Mouse (Mus musculus): ENCODE results near the gene Cped1.
A peak's percentile ranks its signal among the peaks of the same experiment; 100 is the strongest.

Cped1 gene

DNA sequence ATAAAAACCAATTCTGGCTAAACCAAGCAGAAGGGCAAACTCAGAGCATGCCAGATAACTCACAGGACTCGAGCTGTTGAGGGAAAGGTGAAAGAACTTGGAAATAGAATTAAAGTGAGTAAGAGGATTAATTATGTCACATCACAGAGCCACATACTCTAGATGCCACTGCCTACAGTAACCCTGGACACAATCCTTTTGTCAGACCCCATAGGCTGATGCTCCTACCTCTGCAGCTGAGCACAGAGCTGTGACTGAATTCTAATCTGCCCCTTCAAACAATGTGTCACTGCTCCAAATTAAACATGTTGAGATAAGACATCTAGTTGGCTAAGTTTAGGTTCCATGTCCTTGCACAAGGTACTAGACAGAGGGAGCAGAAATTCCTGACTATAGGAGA, 176.2 kb downstream of the Cped1 start:
- DNase-seq (ENCODE audit: low spot score in 2 of 2) = no peak

DNA sequence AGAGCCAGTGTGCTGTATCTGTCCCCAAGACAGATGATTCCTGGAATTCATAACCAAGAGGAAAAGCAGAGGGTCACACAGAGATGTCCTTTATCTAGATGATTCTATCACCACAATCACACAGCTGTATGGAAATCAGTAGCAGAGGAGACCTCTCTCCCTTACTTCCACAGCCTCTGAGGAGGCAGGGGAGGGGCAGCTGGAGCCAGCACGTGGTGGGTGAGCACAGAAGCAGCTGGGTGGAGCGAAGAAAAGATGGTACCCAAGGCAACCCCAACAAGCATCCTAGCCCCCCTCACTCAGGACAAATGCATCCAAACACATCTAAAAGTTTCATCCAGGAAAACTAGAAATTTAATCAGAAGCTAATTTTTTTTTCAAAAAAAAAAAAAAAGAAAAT, 182.7 kb downstream of the Cped1 start:
- DNase-seq (ENCODE audit: low spot score in 2 of 2) = no peak

GRCm38 (mm10) chr6:22178721-22179295, 193.1 kb downstream of the Cped1 start:
- no peak for DNase-seq (ENCODE audit: low spot score in 2 of 2)

- DNase-seq (ENCODE audit: low spot score in 2 of 2) = peak in 1 of 2 experiments; percentile 4
Measured at GRCm38 (mm10) chr6:22180316-22180715, 194.6 kb downstream of the Cped1 start.

- no peak for DNase-seq (ENCODE audit: low spot score in 2 of 2)
Measured at GRCm38 (mm10) chr6:22186967-22187366, 201.3 kb downstream of the Cped1 start.

GRCm38 (mm10) chr6:22189346-22190335, 203.9 kb downstream of the Cped1 start:
- no peak for DNase-seq (ENCODE audit: low spot score in 2 of 2)

GRCm38 (mm10) chr6:22198603-22199002, 212.9 kb downstream of the Cped1 start:
- no peak for DNase-seq (ENCODE audit: low spot score in 2 of 2)

GRCm38 (mm10) chr6:22199473-22199872, 213.8 kb downstream of the Cped1 start:
- DNase-seq (ENCODE audit: low spot score in 2 of 2) = no peak

DNA sequence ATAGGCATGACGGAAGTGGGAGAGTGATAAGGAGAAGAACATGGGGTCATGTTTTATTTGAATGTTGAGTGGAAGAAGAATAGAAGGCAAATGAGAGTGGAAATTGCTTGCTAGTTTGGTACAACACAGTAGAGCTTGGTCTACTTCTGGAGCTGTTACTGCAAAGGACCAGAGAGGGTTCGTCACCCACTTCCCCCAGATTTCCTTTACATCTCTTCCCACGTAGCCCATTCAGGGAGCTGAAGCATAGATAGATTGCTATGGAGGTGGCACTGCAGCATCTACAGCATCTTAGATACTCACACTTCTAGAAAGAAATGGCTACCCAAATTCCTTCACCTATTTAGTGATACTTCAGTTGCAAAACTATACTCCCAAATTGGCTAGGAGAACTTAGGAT, 214.4 kb downstream of the Cped1 start:
- DNase-seq (ENCODE audit: low spot score in 2 of 2) = no peak

DNA sequence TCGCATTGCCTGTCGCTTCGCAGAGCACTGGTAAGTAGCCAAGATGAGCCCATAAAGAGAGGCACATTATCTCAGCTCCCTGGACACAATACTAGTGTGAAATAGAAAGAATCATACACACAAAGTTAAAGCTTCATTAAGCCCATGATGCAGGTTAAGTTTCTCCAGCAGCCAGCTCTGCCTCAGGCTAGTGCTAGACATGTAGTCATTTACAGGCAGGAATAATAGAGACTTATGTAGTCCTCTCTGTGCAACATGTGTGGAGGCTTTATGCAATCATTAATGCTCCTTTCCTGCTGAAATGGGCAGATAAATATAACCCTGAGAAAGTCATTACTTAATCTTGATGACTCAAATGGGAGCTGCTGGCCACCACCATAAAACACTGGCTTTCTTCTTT, 216.2 kb downstream of the Cped1 start:
- DNase-seq (ENCODE audit: low spot score in 2 of 2) = no peak

- no peak for DNase-seq (ENCODE audit: low spot score in 2 of 2)
Measured at GRCm38 (mm10) chr6:22205030-22205750, 219.5 kb downstream of the Cped1 start.

- DNase-seq (ENCODE audit: low spot score in 2 of 2) = no peak
Measured at GRCm38 (mm10) chr6:22205751-22206121, 220.0 kb downstream of the Cped1 start.

DNA sequence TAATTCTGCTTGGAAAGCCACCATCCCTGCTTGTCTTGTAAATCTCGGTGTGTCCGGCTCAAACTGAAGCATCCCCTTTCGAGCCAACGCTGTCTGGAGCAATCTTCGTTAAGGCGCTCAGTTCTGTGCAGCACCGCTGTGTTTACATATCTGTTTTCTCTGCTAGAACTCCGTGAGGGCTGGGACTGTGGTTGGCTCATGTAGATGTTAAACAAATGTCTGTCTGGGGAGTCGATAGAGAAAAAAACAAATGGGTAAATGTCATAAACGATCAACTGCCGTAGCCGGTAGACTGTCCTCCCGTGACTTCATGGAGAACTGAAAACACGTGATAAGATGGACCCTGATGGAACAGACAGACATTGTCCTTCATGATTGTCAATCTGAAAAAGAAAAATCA, 220.5 kb downstream of the Cped1 start:
- DNase-seq (ENCODE audit: low spot score in 2 of 2) = no peak

- DNase-seq (ENCODE audit: low spot score in 2 of 2) = no peak
Measured at GRCm38 (mm10) chr6:22206630-22207293, 221.0 kb downstream of the Cped1 start.

DNA sequence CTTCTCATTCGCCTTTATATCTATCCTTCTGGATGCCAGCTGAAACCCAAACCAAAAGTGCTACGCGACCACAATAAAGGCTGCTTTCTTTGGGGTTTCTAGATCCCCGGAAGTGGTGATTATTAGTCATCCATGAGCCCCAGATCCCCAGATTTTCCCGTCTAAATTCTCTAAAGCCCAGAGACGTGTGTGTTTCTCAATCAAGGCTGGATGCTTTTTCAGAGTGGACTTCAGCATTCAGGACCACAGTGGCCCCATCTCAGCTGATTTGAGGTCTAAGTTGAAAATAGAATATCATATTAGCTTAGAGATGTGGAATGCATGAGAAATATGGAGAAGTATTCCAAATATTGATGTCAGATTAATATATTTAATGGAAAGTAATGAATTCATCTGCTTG, 226.4 kb downstream of the Cped1 start:
- no peak for DNase-seq (ENCODE audit: low spot score in 2 of 2)

- no peak for DNase-seq (ENCODE audit: low spot score in 2 of 2)
Measured at GRCm38 (mm10) chr6:22213187-22213586, 227.5 kb downstream of the Cped1 start.

- DNase-seq (ENCODE audit: low spot score in 2 of 2) = no peak
Measured at GRCm38 (mm10) chr6:22213813-22214212, 228.1 kb downstream of the Cped1 start.

DNA sequence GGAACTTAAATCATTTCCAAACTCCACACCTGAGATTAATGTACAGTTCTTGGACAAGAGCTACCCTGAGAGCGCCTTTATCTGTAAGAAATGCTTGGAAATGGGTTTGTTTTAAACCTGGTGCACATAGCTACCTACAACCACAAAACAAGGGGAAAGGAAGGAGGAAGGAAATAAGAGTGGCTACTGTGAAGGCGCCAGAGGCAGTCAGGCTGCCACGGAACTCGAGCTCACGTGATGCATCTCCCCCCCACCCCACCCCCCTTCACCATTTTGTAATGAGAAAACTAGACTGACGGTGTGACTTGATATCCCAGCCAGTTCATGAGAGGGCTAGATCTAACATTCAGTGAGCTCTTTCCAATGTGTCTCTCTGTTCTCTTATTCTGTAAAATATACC, 228.9 kb downstream of the Cped1 start:
- DNase-seq (ENCODE audit: low spot score in 2 of 2) = no peak

DNA sequence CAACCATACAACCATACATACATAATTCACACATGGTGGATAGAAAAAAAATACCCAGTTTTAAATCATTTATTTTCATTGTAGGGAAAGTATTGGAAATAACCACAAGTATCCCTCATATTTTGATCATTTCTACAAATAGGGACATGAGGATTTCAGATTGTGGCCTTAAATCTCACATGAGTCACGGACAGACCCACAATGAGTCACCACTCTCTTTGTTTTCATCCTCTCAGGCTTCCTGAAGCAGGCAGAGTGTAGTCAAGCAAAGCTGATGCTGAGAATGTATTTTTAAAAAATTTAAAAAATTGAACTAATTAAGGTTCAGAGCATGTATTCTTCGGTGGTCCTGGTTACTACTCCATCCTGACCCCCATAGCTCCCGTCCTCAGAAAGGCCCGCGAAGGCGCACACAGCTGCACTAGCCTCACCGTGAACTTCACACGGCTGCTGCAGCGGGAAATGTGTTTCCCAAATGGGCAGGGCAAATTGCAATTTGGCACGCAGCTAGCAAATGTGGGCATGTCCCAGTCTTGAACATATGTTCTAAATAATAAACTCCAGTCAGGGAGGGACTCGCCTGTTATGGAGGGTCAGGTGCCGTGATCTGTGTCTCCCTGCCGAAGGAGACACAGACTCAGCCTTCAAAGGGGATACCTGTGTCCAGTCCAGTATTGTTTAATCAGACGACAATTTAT, 230.7 kb downstream of the Cped1 start:
- DNase-seq (ENCODE audit: low spot score in 2 of 2) = no peak

DNA sequence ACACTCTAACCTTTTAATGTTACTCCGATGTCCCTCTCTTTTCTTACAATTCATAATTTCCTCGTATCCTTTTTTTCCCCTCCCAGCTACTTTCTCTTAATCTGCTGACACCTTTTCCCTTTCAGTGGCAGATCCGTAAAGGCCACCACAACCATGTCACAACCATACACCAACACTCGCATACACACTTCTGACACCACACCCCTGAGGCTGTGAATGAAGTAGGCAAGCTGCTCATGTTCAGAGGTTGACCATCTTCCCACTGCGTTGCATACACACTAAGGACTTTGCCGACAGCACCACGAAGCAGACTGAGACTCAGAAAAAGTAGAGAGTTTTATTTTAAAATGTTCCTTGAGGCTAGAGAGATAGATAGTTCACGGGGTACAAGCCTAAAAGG, 235.4 kb downstream of the Cped1 start:
- DNase-seq (ENCODE audit: low spot score in 2 of 2) = no peak

DNA sequence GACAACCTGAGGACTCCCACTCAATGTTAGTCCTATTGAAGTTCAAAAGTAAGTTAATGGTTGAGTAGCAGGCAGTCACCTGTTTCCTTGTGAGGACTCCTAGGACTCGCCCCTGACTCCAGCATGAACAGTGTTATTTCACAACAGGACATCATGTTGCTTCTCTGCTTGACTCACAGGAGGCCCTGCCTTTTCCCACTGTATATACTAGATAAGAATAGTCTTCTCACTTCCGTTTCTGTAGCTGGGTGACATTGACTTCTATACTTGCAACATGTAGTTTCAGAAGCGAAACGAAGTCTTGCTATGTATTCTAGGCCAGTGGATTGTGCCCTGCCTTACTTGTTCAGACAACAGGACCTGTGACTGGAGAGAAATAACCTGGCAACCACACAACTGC, 236.4 kb downstream of the Cped1 start:
- no peak for DNase-seq (ENCODE audit: low spot score in 2 of 2)
